Mouse (Mus musculus) MEL (cell line): Measurements from ENCODE around the gene Epha10. TPM values are rescaled to one million over a fixed set of nuclear protein-coding genes. Genes with fewer than 3 reads are reported as not detected.

Experiments
- DNase-seq: peaks from one replicate; pipeline ENCODE4 v3.0.0; 2011; ENCODE audit warnings: low read depth, low spot score
- H3K27ac ChIP-seq: 2 replicates; pipeline ENCODE4 v1.5.1; 2012; ENCODE audit warnings: low read depth, mild to moderate bottlenecking, control low read depth, low read length, moderate library complexity; ENCODE audit not compliant: control insufficient read depth
- H3K27me3 ChIP-seq, 2 experiments: fragments of 150-350 bp in 1 of 2; sonication (generic) in 1 of 2; 2 replicates each; pipeline ENCODE4 v1.6.1; 2012; ENCODE audit warnings: low read length in 2 of 2, mild to moderate bottlenecking in 2 of 2, improper control_type of control experiment in 1 of 2, moderate library complexity in 1 of 2; ENCODE audit not compliant: insufficient read depth in 2 of 2, control insufficient read depth in 1 of 2
- H3K36me3 ChIP-seq, 2 experiments: 2 replicates each; pipeline ENCODE4 v1.6.1; 2012 to 2014; ENCODE audit warnings: low read length in 2 of 2, improper control_type of control experiment in 1 of 2, inconsistent platforms in 1 of 2, mild to moderate bottlenecking in 1 of 2; ENCODE audit not compliant: insufficient read depth in 2 of 2, control insufficient read depth in 1 of 2
- H3K4me1 ChIP-seq, 2 experiments: fragments of 150-350 bp in 1 of 2; sonication (generic) in 1 of 2; 2 replicates each; pipeline ENCODE4 v1.6.1; 2012; ENCODE audit warnings: low read length in 2 of 2, improper control_type of control experiment in 1 of 2, mild to moderate bottlenecking in 1 of 2; ENCODE audit not compliant: insufficient read depth in 2 of 2, control insufficient read depth in 1 of 2
- H3K4me3 ChIP-seq, 2 experiments: fragments of 150-350 bp in 1 of 2; sonication (generic) in 1 of 2; 2 replicates each; pipeline ENCODE4 v1.5.1; 2012; ENCODE audit warnings: low read depth in 2 of 2, low read length in 2 of 2, mild to moderate bottlenecking in 2 of 2, moderate library complexity in 2 of 2, control low read depth in 1 of 2, improper control_type of control experiment in 1 of 2; ENCODE audit not compliant: control insufficient read depth in 1 of 2, insufficient read depth in 1 of 2
- H3K79me2 ChIP-seq: 2 replicates; pipeline ENCODE4 v1.6.1; 2012; ENCODE audit warnings: mild to moderate bottlenecking, low read length, moderate library complexity; ENCODE audit not compliant: control insufficient read depth, poor library complexity, insufficient read depth
- H3K9ac ChIP-seq: 2 replicates; pipeline ENCODE4 v1.6.1; 2012; ENCODE audit warnings: low read depth, mild to moderate bottlenecking, control low read depth, low read length, moderate library complexity; ENCODE audit not compliant: control insufficient read depth, poor library complexity, severe bottlenecking
- H3K9me3 ChIP-seq: fragments of 150-350 bp; sonication (generic); replicated peaks from 2 replicates; pipeline ENCODE4 v1.6.1; 2012; ENCODE audit warnings: mild to moderate bottlenecking, low read length, improper control_type of control experiment, moderate library complexity; ENCODE audit not compliant: insufficient read depth
- CHD2 ChIP-seq: IDR thresholded peaks from 2 replicates; pipeline ENCODE4 v1.6.1; 2011; ENCODE audit warnings: low read length, improper control_type of control experiment
- CTCF ChIP-seq, 3 experiments: IDR thresholded peaks in 2 of 3; conservative IDR thresholded peaks in 1 of 3; 2 replicates each; pipeline ENCODE4 v1.5.1; 2011 to 2012; ENCODE audit warnings: low read length in 3 of 3, low read depth in 2 of 3, mild to moderate bottlenecking in 2 of 3, improper control_type of control experiment in 1 of 3, inconsistent platforms in 1 of 3, mixed read lengths in 1 of 3, moderate library complexity in 1 of 3; ENCODE audit not compliant: control insufficient read depth in 1 of 3, insufficient read depth in 1 of 3, poor library complexity in 1 of 3, severe bottlenecking in 1 of 3
- E2F4 ChIP-seq: IDR thresholded peaks from 2 replicates; pipeline ENCODE4 v1.6.1; 2011; ENCODE audit warnings: low read depth, low read length, improper control_type of control experiment, borderline replicate concordance
- GABPA ChIP-seq: IDR thresholded peaks from 2 replicates; pipeline ENCODE4 v1.6.1; 2012; ENCODE audit warnings: low read depth, mild to moderate bottlenecking, inconsistent platforms, low read length, improper control_type of control experiment, moderate library complexity
- GATA1 ChIP-seq: IDR thresholded peaks from 2 replicates; pipeline ENCODE4 v1.6.1; 2011; ENCODE audit warnings: low read depth, low read length, improper control_type of control experiment
- HCFC1 ChIP-seq: IDR thresholded peaks from 2 replicates; pipeline ENCODE4 v1.6.1; 2012; ENCODE audit warnings: low read depth, mild to moderate bottlenecking, inconsistent platforms, low read length, improper control_type of control experiment, moderate library complexity
- JUND ChIP-seq: IDR thresholded peaks from 2 replicates; pipeline ENCODE4 v1.6.1; 2011; ENCODE audit warnings: low read depth, mild to moderate bottlenecking, improper control_type of control experiment, low read length
- KAT2A ChIP-seq: conservative IDR thresholded peaks from 2 replicates; pipeline ENCODE4 v1.6.1; 2012; ENCODE audit warnings: low read depth, low read length, improper control_type of control experiment, inconsistent platforms
- MAFK ChIP-seq: IDR thresholded peaks from 2 replicates; pipeline ENCODE4 v1.6.1; 2011; ENCODE audit warnings: low read depth, mild to moderate bottlenecking, low read length, improper control_type of control experiment, borderline replicate concordance
- MAX ChIP-seq: IDR thresholded peaks from 2 replicates; pipeline ENCODE4 v1.6.1; 2011; ENCODE audit warnings: low read length, improper control_type of control experiment
- MAZ ChIP-seq: IDR thresholded peaks from 2 replicates; pipeline ENCODE4 v1.6.1; 2012; ENCODE audit warnings: low read depth, mild to moderate bottlenecking, inconsistent platforms, low read length, improper control_type of control experiment
- MEF2A ChIP-seq: IDR thresholded peaks from 2 replicates; pipeline ENCODE4 v1.6.1; 2014; ENCODE audit warnings: low read depth, mild to moderate bottlenecking, inconsistent platforms, low read length, improper control_type of control experiment; ENCODE audit not compliant: poor library complexity, insufficient replicate concordance, severe bottlenecking; ENCODE audit errors: extremely low read depth
- MYB ChIP-seq: IDR thresholded peaks from 2 replicates; pipeline ENCODE4 v1.6.1; 2011; ENCODE audit warnings: mild to moderate bottlenecking, low read depth, low read length, improper control_type of control experiment
- MYC ChIP-seq: IDR thresholded peaks from 2 replicates; pipeline ENCODE4 v1.6.1; 2011; ENCODE audit warnings: low read depth, mild to moderate bottlenecking, low read length, improper control_type of control experiment, moderate library complexity
- NELFE ChIP-seq: IDR thresholded peaks from 2 replicates; pipeline ENCODE4 v1.6.1; 2011; ENCODE audit warnings: low read depth, low read length, improper control_type of control experiment
- NRF1 ChIP-seq: IDR thresholded peaks from 2 replicates; pipeline ENCODE4 v1.6.1; 2014; ENCODE audit warnings: low read depth, mild to moderate bottlenecking, inconsistent platforms, low read length, improper control_type of control experiment, moderate library complexity; ENCODE audit not compliant: poor library complexity, insufficient read depth, severe bottlenecking
- POLR2AphosphoS2 ChIP-seq: IDR thresholded peaks from 2 replicates; pipeline ENCODE4 v1.6.1; 2011; ENCODE audit warnings: low read length, improper control_type of control experiment
- POLR2AphosphoS5 ChIP-seq: IDR thresholded peaks from 2 replicates; pipeline ENCODE4 v1.6.1; 2012; ENCODE audit warnings: low read depth, borderline replicate concordance, mild to moderate bottlenecking, inconsistent platforms, low read length, moderate library complexity, mixed read lengths
- RAD21 ChIP-seq: IDR thresholded peaks from 2 replicates; pipeline ENCODE4 v1.6.1; 2011; ENCODE audit warnings: mild to moderate bottlenecking, low read depth, low read length, improper control_type of control experiment
- RCOR1 ChIP-seq: IDR thresholded peaks from 2 replicates; pipeline ENCODE4 v1.6.1; 2012; ENCODE audit warnings: low read depth, mild to moderate bottlenecking, inconsistent platforms, low read length, improper control_type of control experiment
- SMC3 ChIP-seq: IDR thresholded peaks from 2 replicates; pipeline ENCODE4 v1.6.1; 2011; ENCODE audit warnings: low read depth, low read length, improper control_type of control experiment
- TAL1 ChIP-seq: IDR thresholded peaks from 2 replicates; pipeline ENCODE4 v1.6.1; 2012; ENCODE audit warnings: mild to moderate bottlenecking, inconsistent platforms, low read length, moderate library complexity, mixed read lengths
- TBP ChIP-seq: IDR thresholded peaks from 2 replicates; pipeline ENCODE4 v1.8.0; 2011; ENCODE audit warnings: low read depth, low read length, improper control_type of control experiment
- TCF12 ChIP-seq: IDR thresholded peaks from 2 replicates; pipeline ENCODE4 v1.6.1; 2014; ENCODE audit warnings: low read depth, mild to moderate bottlenecking, inconsistent platforms, low read length, improper control_type of control experiment, moderate library complexity
- UBTF ChIP-seq: IDR thresholded peaks from 2 replicates; pipeline ENCODE4 v1.6.1; 2012; ENCODE audit warnings: low read depth, mild to moderate bottlenecking, inconsistent platforms, low read length, improper control_type of control experiment, moderate library complexity, borderline replicate concordance; ENCODE audit not compliant: insufficient read depth
- USF1 ChIP-seq: IDR thresholded peaks from 2 replicates; pipeline ENCODE4 v1.6.1; 2014; ENCODE audit warnings: low read depth, mild to moderate bottlenecking, inconsistent platforms, low read length, improper control_type of control experiment, moderate library complexity
- USF2 ChIP-seq, 2 experiments: IDR thresholded peaks; 2 replicates each; pipeline ENCODE4 v1.6.1; 2011 to 2012; ENCODE audit warnings: improper control_type of control experiment in 2 of 2, low read length in 2 of 2, borderline replicate concordance in 1 of 2, inconsistent platforms in 1 of 2, low read depth in 1 of 2, mild to moderate bottlenecking in 1 of 2; ENCODE audit not compliant: insufficient read depth in 1 of 2
- ZNF384 ChIP-seq: IDR thresholded peaks from 2 replicates; pipeline ENCODE4 v1.6.1; 2012; ENCODE audit warnings: low read depth, mild to moderate bottlenecking, inconsistent platforms, low read length, improper control_type of control experiment
- polyA plus RNA-seq, 2 experiments: library from polyadenylated mRNA; stranded (reverse) in 1 of 2; unstranded in 1 of 2; fragments of >175 nt in 1 of 2; fragments of >200 nt in 1 of 2; gene quantifications; 2 replicates each; pipeline versions ENCODE4 v1.2.1 to v1.2.4; 2012; ENCODE audit warnings: low replicate concordance in 2 of 2, low read depth in 1 of 2; ENCODE audit not compliant: insufficient read length in 2 of 2, insufficient read depth in 1 of 2, missing spikeins in 1 of 2
- total RNA-seq: library from RNA; depleted of rRNA; stranded (reverse); fragments of 300-350 nt; gene quantifications from 2 replicates; pipeline ENCODE4 v1.2.3, GENCODE M21; 2012

Epha10 gene
- total and polyA plus RNA-seq, 3 experiments = not detected

GRCm38 (mm10) chr4:124943022-124943421 is 62.3 kb downstream of the Epha10 start (continued):
- TF ChIP-seq POLR2AphosphoS5 = no peak
- no peak for TF ChIP-seq ZNF384
- TF ChIP-seq NELFE = no peak
- TF ChIP-seq MAFK = no peak
- no peak for TF ChIP-seq POLR2AphosphoS2
- TF ChIP-seq GATA1 = no peak
- TF ChIP-seq TCF12 = no peak
- TF ChIP-seq NRF1 = no peak
- no peak for TF ChIP-seq CHD2
- no peak for TF ChIP-seq USF1
- TF ChIP-seq KAT2A = no peak
- no peak for TF ChIP-seq MEF2A

- Histone ChIP-seq H3K27me3 (no peaks in the 10 kb centered on the region), H3K27ac (no peak overlapping the region), H3K4me1 (no peaks in the 10 kb centered on the region), H3K9me3 (no peaks in the 10 kb centered on the region), H3K36me3 (no peaks in the 10 kb centered on the region), H3K9ac (no peak overlapping the region), H3K4me3 (no peak overlapping the region)
- no peak for DNase-seq
- TF ChIP-seq UBTF (no peak), MAX (no peak), GATA1 (no peak), TBP (no peak), NELFE (no peak), TAL1 (no peak), JUND (no peak), POLR2AphosphoS5 (no peak), MAFK (no peak)
- TF ChIP-seq, all 39 proteins: peak for 0
- H3K79me2 ChIP-seq = no peaks in the 10 kb centered on the region
Measured at GRCm38 (mm10) chr4:124943781-124944180, 63.1 kb downstream of the Epha10 start.

DNA sequence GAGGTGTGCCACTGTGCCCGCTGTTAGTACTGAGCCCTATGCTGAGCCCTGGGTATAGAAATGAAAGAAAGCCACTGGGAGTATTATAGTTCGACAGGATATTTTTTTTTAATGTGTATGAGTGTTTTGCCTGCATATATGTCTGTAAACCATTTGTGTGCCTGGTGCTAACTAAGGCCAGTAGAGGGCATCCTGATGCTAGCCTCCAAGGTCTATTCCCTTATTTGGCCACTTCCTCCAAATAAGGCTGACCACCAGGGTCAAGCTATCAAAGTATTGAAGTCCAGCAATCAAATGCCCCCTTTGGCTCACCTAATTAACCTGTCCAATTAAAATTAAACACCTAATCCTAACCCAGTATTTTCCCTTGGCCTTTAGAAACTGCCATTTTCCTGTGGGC is 64.3 kb downstream of the Epha10 start:
- no peaks in the 10 kb centered on the region for H3K27me3 ChIP-seq
- no peak for TF ChIP-seq MEF2A
- no peak for TF ChIP-seq MYB
- TF ChIP-seq CTCF (IDR thresholded peaks at IDR 0.05 in 2 of 3, conservative IDR thresholded peaks at IDR 0.05 in 1 of 3; ENCODE audit: control insufficient read depth in 1 of 3, insufficient read depth in 1 of 3, low read depth in 2 of 3, low read length in 3 of 3, poor library complexity in 1 of 3, severe bottlenecking in 1 of 3) = peak; percentile 23 to 44 (median 31)
- no peak for TF ChIP-seq RCOR1
- TF ChIP-seq GABPA = no peak
- TF ChIP-seq MYC = no peak
- no peak for TF ChIP-seq TBP
- TF ChIP-seq JUND = no peak
- no peak for TF ChIP-seq MAX
- TF ChIP-seq NELFE = no peak
- TF ChIP-seq USF2 (IDR thresholded peaks at IDR 0.05; ENCODE audit: borderline replicate concordance in 1 of 2, insufficient read depth in 1 of 2, low read depth in 1 of 2, low read length in 2 of 2) = no peak
- no peak for TF ChIP-seq MAZ
- TF ChIP-seq CHD2 = no peak
- no peak for TF ChIP-seq E2F4
- TF ChIP-seq HCFC1 = no peak
- TF ChIP-seq SMC3 = peak; percentile 29; the same call in 1 of the 2 replicates
- TF ChIP-seq USF1 = no peak
- no peak for TF ChIP-seq MAFK
- TF ChIP-seq NRF1 = no peak
- TF ChIP-seq RAD21 = peak; percentile 15; the same call in 1 of the 2 replicates
- H3K4me1 ChIP-seq = no peaks in the 10 kb centered on the region
- no peaks in the 10 kb centered on the region for H3K9me3 ChIP-seq
- no peak overlapping the region for H3K27ac ChIP-seq
- H3K79me2 ChIP-seq = no peaks in the 10 kb centered on the region
- no peaks in the 10 kb centered on the region for H3K36me3 ChIP-seq
- no peak for DNase-seq
- no peak overlapping the region for H3K9ac ChIP-seq
- no peak overlapping the region for H3K4me3 ChIP-seq
